Mouse (Mus musculus) testis, adult 2 months (tissue): ENCODE results near the gene Hivep1.

Experiments used
- CTCF ChIP-seq: fragments of 200-500 bp; IDR thresholded peaks from 2 replicates; pipeline ENCODE4 v1.5.1; 2012; ENCODE audit warnings: low read depth, mild to moderate bottlenecking, inconsistent platforms, low read length, moderate library complexity; ENCODE audit not compliant: control insufficient read depth, insufficient read depth, insufficient replicate concordance
- POLR2A ChIP-seq: fragments of 200-500 bp; IDR thresholded peaks from 2 replicates; pipeline ENCODE4 v1.6.1; 2012; ENCODE audit warnings: low read depth, mild to moderate bottlenecking, inconsistent platforms, low read length, moderate library complexity; ENCODE audit not compliant: control insufficient read depth

GRCm38 (mm10) chr13:42041203-42041602 lies 10.6 kb upstream of the Hivep1 start:
- TF ChIP-seq CTCF (no peak), POLR2A (no peak)
